Mouse (Mus musculus): ENCODE results near the gene Plxna4.

GRCm38 (mm10) chr6:32377181-32377580, 210.8 kb downstream of the Plxna4 start:
- TF ChIP-seq POLR2A (IDR thresholded peaks at IDR 0.05; ENCODE audit: borderline replicate concordance, low read depth, low read length): no peak
- TF ChIP-seq CTCF (IDR thresholded peaks at IDR 0.05; ENCODE audit: low read depth, low read length): no peak
